Mouse (Mus musculus): Measurements from ENCODE around the gene Atoh1. TPM values are rescaled to one million over a fixed set of nuclear protein-coding genes. Genes with fewer than 3 reads are reported as not detected.

Atoh1 gene
- 0.09 and 0.14 TPM in 2 replicates for polyA plus RNA-seq (2012; rRNA removed; ENCODE audit: low replicate concordance)

DNA sequence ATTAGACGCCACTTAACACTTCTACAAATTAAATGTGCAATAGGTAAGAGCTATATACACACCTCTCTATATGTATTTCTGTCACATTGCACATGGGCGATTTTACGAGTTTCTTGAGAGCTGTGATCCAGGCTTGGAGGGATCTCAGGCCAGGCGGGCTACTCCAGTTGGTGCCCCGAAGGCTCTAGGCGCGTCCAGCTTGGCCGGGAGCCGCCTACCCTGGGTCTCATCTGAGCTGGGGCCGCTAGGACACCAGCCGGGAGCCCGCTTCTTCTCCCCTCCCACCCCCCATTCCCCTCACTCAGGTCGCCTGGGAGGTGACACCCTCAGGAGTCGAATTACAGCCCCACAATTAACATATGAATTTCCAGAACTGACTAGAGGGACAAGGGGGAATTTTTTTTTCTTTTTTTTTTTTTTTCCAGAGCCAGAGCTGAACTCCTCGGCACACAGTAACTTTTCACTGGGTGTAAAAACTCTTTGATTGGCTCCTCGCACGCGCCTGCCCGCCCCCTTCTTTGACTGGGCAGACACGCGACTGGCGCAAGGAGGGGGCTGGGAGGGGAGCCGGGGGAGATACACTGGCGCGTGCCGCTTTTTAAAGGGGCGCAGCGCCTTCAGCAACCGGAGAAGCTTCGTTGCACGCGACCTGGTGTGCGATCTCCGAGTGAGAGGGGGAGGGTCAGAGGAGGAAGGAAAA, at the start of gene Atoh1:
Atoh1 (plus strand) TSS at position 627 of the 700 bp plus-strand sequence.

